Mouse (Mus musculus) lung, postnatal 25 days (tissue): ENCODE measurements at regions not wholly inside any gene's neighbourhood (a gene's known extent, or its start where the extent isn't known, plus 50 kb on each side); places are given as distances from the start of the nearest gene placed in this dataset.
A peak's percentile ranks its signal among the peaks of the same experiment; 100 is the strongest.

ENCODE experiments used
- DNase-seq: peaks from one replicate; pipeline ENCODE4 v3.0.0; 2022; ENCODE audit warnings: low spot score

DNA sequence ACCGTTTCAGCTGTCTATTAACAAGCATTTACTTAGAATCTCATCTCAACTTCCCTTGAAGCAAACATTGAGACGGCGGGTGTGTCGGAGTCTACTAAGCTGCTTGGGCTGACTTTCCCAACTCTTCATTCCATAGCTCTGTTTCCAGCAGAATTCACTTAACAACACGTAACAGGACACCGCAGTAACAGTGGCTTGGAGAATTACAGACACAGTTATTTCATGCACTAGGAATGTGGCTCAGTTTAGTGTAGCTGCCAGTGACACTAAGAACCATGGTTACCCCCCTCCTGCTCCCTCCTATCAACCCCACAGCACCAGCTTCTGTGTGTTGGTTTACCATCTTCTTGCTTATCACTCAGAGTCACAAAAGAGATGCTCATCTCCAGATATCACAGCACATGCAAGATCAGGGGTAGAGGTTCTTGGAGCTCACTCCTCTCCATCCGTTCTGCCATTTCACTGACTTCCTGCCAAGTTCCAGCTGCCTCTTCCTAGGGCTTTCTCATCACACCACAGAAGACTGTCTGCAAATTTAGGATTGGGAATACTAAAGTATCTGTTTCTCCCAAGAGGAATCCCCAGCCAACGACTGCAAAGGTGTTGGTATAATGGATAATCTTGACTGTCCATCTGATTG lies 90.7 kb downstream of the Banf2 start:
- peak; percentile 14 for DNase-seq

DNA sequence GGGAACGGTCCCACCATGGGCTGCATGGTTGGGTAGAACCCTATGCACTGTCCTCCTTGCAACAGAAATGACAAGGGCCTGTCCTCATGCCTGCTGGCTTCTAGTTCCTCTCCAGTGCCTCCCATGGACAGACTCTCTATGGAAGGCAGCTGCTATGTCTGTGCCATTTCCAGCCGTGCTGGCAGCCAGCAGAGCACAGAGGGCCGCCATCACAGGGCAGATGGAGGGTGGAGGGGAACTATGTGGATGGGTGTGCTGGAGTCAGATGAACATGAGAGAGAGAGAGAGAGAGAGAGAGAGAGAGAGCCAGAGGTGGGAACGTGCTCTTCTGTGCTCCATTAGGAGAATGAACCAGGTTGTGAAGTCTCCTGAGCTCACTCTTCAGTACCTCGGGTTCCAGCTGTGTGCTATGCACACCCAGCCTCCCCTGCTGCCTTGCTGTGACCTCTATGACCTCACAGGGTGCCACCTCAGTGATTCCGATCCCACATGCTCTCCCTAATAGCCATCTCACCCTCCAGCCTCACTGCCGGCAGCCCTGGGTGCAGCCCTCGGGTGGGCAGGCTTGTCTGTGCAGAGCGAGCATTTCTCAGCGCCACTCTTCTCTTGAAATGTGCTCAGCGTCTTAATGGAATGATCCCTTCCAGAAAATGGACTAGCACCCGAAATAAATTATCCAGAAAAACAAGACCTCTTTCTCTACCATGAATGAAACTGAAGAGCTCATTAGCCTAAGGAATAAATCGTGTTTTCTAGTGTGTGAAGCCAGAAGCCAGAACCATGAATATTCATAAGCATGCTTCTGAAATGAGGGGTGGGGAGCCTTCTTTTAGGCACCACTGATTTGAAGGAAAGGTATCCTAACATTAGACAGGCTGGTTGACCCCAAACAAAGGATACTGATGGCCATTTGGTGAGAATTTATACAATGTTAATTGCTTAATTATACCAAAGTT lies 94.5 kb downstream of the Banf2 start:
- DNase-seq: no peak

- no peak for DNase-seq
Observed at GRCm38 (mm10) chr2:144128038-144128402, 95.2 kb downstream of the Banf2 start.

DNA sequence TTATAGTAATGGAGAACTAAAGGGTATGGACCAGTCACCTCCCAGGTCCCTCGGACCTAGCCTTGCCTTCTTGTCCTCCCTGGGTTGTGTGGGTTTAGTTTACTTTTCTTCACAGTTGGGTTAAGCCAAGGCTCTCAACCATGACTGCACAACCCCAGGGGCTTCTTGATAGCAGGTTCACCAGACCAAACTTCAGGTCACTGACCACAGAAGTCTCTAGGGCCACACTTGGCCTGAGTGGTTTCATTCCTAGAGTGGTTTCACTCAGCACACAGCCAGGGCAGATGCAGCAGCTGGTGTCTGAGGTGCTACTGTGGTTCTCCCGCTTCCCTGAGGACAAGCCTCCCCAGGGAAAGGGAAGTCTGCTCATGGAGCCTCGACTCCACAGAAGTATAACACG lies 95.7 kb downstream of the Banf2 start:
- DNase-seq: no peak

DNA sequence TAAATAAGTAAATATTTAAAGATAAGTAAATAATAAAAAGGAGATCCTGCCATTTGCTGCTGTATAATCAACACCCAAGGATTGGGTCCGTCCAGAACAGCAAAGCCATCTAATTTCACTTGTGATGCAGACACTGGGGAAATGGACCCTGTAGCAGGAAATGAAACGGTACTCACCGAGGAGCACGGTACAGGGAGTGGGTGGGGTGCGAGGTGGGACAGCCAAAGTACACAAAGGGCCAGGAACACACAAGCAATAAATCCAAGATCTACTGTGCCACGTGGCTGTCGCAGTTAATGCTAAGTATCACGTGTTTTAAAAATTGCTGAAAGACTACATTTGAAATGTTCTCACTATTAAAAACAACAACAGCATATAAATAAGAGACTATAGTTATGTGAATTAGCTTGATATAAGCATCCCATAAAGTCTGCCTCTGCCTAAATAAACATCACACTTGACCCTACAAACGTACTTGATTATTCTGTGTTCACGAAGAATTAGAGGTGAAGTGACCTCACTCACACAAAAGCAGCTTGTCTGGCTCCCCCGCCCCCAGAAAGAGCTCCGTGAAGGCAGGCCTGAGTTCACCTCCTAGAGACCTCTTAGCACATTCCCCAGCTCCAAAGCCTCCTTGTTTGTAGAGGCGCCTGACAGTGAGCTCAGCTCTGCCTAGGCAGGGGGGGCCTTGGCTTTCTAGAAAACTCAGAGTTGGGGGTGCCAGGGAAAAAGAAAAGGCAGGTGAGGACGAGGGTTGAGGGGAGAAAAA lies 101.1 kb downstream of the Banf2 start:
- DNase-seq: peak; percentile 8

DNA sequence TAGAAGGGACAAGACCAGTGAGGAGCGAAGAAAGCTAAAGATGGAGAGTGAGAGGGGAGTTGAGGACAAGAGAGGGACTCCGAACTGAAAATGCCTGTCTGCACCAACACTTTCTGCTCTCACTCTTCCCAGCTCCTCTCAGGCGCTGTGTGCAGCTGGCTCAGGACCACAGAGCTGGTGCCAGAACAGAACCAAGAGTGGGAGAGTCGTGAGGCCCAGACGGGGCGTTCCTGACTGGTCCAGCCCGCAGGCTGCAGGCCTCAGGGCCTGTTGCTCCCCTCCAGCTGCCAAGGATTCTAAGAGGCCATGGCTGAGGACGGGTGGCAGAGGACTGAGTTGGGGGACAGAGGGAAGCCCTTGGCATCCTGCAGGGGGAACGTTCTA lies 101.7 kb downstream of the Banf2 start:
- peak; percentile 21 for DNase-seq

DNA sequence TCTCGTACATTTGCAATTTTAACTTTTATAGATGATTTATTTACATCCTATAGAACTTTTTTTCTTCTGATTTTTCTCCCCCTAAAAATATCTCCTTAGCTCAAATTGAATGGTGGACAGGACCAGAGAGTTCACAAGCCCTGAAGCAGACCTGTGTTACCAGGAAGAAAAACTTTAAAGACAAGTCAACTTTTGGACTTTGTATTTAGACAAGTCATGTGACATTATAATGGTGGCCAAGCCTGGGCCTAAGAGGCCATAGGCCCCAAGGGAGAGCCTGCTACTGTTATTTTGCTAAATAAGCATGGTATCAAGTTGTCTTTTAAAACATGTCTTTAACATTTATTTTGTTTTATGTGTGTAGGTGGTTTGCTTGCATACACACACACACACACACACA lies 102.7 kb downstream of the Banf2 start:
- no peak for DNase-seq

DNA sequence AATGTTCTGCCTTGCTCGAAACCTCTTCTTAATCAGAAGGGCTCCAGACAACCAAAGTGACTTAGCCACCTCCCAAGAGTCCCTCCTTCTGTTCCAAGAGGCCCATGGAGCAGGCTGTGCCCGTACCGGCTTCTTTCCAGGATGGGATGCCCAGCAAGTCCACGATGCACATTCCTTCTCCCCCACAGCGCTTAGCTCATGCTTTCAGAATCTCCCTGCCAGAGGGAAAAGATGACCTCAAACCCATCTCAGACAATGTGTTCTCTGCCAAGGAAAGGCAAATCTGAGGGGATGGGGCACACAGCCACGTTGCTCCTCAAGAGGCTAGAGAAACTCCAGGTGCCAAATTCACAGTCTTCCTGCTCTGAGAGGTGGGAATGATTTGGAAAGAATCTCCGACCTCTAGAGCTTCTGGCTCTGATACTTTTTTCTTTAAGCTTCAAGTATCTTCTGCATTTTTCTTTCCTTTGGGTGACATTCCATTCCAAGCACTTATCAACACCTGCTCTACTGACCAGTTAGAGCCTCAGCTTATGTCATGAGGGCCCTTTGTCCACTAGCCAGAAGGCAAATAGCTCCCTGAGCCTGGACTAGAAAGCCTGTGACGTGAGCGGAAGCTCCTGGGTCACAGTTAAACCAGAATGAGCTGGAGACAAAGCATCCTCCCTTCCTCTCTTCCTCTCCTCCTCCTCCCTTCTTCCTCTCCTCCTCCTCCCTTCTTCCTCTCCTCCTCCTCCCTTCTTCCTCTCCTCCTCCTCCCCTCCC lies 110.9 kb downstream of the Banf2 start:
- DNase-seq: no peak

DNA sequence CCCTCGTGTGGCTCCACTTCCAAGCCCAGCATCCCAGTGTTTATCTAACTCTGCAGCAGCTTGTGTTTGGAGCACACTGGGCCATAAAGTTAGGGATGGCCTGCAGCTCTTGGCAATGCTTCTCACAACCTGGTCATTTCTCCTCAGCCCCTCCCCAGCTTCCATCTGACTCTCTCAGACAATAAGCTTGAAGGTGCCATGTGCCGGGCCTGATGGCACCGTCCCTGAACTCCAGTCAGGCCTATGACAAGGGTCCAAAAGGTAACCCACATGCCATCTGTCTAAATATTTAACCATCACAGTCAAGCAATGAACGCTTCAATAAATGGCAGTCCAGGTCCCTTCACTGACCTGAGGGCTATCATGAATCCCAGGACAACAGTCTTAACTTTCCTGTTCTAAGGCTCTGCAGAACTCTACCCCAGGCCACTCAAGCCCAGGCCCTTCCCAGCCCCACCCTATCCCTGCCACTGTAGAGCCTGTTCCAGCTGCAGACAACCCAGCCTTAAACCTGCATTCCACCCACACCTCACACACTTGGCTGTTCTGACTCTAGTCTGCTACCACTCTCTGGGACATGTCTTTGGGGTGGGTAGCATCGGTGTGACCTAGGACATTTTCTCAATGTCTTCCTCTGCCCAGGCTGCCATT lies 111.8 kb downstream of the Banf2 start:
- no peak for DNase-seq

DNA sequence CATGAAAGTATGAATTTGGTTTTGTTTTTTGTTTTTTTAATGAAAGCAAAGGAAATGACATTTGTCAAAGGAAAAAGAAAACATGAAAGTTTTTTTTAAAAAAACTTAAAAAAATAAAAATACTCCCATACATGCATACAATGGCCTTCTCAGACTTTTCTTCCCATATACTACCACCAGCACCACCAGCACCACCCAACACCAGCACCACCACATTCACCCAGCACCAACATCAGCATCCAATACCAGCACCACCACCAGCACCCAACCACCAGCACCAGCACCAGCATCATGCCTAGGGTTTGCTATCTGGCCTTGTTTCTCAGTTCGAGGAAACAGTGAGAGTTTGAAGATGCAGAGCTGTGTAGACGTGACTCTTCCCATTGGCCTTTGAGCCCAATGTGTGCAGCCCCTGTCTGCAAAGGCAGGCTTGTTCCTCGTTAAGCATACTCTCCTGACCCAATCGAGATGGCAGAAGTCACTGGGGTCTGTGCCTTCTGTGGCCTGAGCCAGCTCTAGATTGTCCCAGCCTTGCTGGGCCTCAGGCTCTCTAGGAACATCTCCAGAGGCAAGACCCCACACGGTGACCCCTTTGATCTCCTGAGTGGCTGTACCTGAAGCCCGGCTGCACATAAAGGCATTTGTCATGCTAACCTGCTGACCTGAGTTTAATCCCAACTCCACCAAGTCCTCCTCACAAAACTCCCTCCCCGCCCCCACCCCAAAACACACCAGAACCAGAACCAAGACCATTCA lies 113.8 kb upstream of the Mgme1 start:
- no peak for DNase-seq

- DNase-seq: no peak
Observed at GRCm38 (mm10) chr2:144157343-144157742, 113.1 kb upstream of the Mgme1 start.

- no peak for DNase-seq
Observed at GRCm38 (mm10) chr2:144158256-144158655, 112.2 kb upstream of the Mgme1 start.

DNA sequence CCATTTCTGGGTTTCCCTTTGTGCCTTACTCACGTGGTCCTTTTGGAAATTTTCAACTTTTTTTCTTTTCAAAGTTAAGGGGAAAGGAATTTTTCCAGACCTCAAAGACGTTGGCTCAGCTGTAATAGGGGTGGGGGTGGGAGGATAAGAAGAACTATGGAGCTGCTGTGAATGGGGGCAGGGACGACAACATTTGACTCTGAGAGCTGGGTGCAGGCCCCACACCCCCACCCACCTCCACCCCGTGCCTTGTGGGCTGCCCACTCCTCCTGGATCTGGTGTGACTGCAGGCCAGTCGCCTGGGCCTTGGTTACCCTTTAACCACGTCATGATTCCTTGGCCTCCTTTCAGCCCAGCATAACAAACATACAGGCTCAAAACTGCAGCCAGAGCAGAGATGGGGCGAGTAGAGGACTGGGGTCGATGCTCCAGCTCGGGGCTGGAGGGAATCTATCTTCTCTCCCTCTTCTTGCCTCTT lies 110.6 kb upstream of the Mgme1 start:
- DNase-seq: no peak

- no peak for DNase-seq
Observed at GRCm38 (mm10) chr2:144160434-144160833, 110.0 kb upstream of the Mgme1 start.

GRCm38 (mm10) chr2:144161852-144162251 lies 108.6 kb upstream of the Mgme1 start:
- DNase-seq: no peak

DNA sequence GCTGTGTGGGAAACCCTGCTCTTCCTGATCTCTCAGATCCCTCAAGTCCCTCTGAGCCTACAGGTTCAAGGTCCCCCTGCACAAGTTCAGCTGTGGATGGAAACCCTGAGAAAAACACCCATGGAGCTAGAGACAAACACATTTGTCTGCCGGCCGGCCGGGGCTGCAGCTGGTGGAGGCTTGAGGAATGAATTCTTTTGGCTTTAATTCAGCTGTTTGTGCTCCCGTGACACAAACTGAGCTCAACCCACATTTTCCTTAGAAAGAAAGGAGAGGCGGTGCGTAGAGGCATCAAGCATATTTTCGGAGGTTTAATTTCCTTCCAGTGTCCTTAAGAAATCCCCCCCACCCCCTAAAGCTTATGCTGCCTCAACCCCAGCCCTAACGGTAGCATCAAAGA lies 106.4 kb upstream of the Mgme1 start:
- peak; percentile 31 for DNase-seq

GRCm38 (mm10) chr2:144164986-144165821 lies 105.3 kb upstream of the Mgme1 start:
- peak; percentile 90 for DNase-seq

DNA sequence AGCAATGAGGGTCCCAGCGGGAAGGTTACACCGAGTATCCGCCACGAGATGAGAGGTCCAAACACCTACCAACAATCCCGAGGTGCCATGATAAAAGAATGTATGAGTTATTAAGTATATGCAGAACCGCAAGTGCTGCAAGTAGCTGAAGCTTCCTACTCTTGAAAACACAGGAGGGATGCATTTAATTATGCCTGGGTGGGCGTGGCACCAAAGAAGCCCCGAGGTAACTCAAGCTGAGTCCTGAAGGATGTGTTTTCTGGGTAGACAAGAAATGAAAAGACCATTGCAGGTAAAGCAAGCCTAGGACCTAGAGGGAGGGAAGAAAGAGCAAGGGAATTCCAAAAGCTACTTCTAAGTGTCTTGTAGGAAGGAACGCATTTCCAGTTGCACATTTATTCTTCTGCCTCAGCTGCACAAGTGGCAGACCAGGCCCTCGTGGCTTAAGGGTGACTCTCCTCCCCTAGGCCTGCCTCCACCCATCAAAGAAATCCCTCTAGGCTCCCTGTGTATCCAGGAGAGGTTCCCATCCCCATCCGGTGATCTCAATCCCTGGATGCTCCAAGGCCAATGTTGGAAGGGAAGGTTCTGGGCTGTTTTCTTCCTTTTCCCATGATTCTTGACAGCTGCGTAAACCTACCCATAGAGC lies 104.2 kb upstream of the Mgme1 start:
- no peak for DNase-seq

- DNase-seq: no peak
Observed at GRCm38 (mm10) chr2:144169576-144170178, 100.8 kb upstream of the Mgme1 start.
